Mouse (Mus musculus) frontal cortex, postnatal 25 days (tissue): ENCODE measurements at regions not wholly inside any gene's neighbourhood (a gene's known extent, or its start where the extent isn't known, plus 50 kb on each side); places are given as distances from the start of the nearest gene placed in this dataset.

ENCODE experiments used
- DNase-seq, 2 experiments: peaks; one replicate each; pipeline ENCODE4 v3.0.0; 2022; ENCODE audit warnings: low spot score in 2 of 2

DNA sequence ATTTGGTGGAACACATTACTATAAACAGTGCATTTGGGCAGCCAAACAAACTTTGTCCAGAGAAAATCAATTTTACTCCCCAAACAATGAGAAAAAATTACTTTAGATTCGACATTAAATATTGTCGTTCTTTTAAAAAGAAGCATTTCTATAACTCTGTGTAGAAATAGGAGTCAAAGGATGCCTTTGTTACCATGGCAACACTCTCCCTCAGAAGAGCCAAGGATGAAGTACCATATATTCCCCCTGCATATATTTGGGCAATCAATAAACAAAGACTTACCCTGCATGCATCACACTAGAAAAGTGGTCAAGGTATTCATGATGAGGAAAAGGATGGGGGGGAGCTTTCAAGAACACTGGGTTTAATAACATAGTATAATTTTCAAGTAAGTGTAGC lies 70.9 kb upstream of the Tenm2 start:
- no peak for DNase-seq
